Mouse (Mus musculus) activated CD4-positive, CD25-positive, alpha-beta regulatory T cell, adult 4 months (primary cell): ENCODE results near the gene Olfr1457. TPM values are rescaled to one million over a fixed set of nuclear protein-coding genes. Genes with fewer than 3 reads are reported as not detected.

ENCODE experiments used
- ATAC-seq: one replicate; pipeline ENCODE4 v1.8.0; 2017
- polyA plus RNA-seq, 2 experiments: library from polyadenylated mRNA; unstranded; fragments of 100-300 nt; shearing (Covaris generic); gene quantifications; one replicate each; pipeline ENCODE4 v1.2.1; 2017

The Olfr1457 gene
- polyA plus RNA-seq, result not detected

GRCm38 (mm10) chr19:13097791-13098190, at the start of gene Olfr1457:
Gene Olfr1457, minus strand, starts transcription at chr19:13097891.
- ATAC-seq, result no peak

- ATAC-seq, result no peak
These were observed 9.0 kb upstream of the Olfr1457 start, which contains the start of gene Olfr1458 for GRCm38 (mm10) chr19:13106675-13107074. Gene Olfr1458, minus strand, starts transcription at chr19:13106775.

DNA sequence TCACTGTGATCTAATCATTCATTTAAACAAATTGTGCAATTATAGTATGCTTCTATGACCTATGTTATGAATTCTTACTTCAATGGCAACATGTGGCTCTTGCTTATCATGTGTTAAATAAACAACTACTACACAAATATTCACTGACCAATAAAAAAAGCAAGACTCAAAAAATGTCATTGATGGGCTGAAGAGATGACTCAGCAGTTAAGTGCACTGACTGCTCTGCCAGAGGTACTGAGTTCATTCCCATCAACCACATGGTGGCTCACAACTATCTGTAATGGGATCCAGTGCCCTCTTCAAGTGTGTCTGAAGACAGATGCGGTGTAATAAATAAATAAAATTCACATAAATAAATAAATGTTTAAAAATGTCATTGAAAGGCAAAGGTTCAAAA, 3.8 kb downstream of the Olfr1457 start:
- ATAC-seq, result no peak

- ATAC-seq, result no peak
These were observed 37.4 kb downstream of the Olfr1457 start, which contains the start of gene Olfr1454 for GRCm38 (mm10) chr19:13060310-13060709. Gene Olfr1454, plus strand, starts transcription at chr19:13060610.

Other genes with a start within 250 kb of the Olfr1457 start
- under 1 TPM; 0.19 to 0.25 TPM for gene Olfr1444, start 240.6 kb downstream of the Olfr1457 start, polyA plus RNA-seq
- gene Olfr1445, start 214.0 kb downstream of the Olfr1457 start, polyA plus RNA-seq, result not detected
- 1 to 10 TPM in 1 of 2 experiments, not detected in 1; 1.1 TPM for gene Olfr1446, start 204.4 kb downstream of the Olfr1457 start, polyA plus RNA-seq
- not detected for gene Olfr1447, start 194.1 kb downstream of the Olfr1457 start, polyA plus RNA-seq
- gene Olfr1448, start 173.5 kb downstream of the Olfr1457 start, polyA plus RNA-seq, result not detected
- not detected for gene Olfr1449, start 167.1 kb downstream of the Olfr1457 start, polyA plus RNA-seq
- not detected for gene Olfr1450, start 147.6 kb downstream of the Olfr1457 start, polyA plus RNA-seq
- gene Olfr1451, start 102.9 kb downstream of the Olfr1457 start, polyA plus RNA-seq, result not detected
- not detected for gene Olfr1453, start 69.6 kb downstream of the Olfr1457 start, polyA plus RNA-seq
- not detected for gene Olfr1454, start 37.3 kb downstream of the Olfr1457 start, polyA plus RNA-seq
- not detected for gene Olfr1458, start 8.9 kb upstream of the Olfr1457 start, polyA plus RNA-seq
- gene Olfr1459, start 51.7 kb upstream of the Olfr1457 start, polyA plus RNA-seq, result under 1 TPM in 1 of 2 experiments, not detected in 1; 0.11 TPM
- not detected for gene Olfr1461, start 65.1 kb upstream of the Olfr1457 start, polyA plus RNA-seq
- under 1 TPM in 1 of 2 experiments, not detected in 1; 0.09 TPM for gene Olfr1462, start 87.8 kb upstream of the Olfr1457 start, polyA plus RNA-seq
- gene Olfr1463, start 133.4 kb upstream of the Olfr1457 start, polyA plus RNA-seq, result not detected
- not detected for gene Olfr1465, start 217.7 kb upstream of the Olfr1457 start, polyA plus RNA-seq
- not detected for gene Olfr1466, start 241.0 kb upstream of the Olfr1457 start, polyA plus RNA-seq